Mouse (Mus musculus): Measurements from ENCODE around the gene Sgk1. TPM values are rescaled to one million over a fixed set of nuclear protein-coding genes. Genes with fewer than 3 reads are reported as not detected.

Sgk1 gene
- polyA plus RNA-seq, 1 experiment = 31.4 TPM

- WGBS = under 1% methylated on average over 60 of the region's 60 CpGs
These were observed 111.8 kb downstream of the Sgk1 start for GRCm38 (mm10) chr10:21993515-21994373.

GRCm38 (mm10) chr10:21994431-21994914 lies 112.5 kb downstream of the Sgk1 start:
- WGBS = under 1% methylated on average over 40 of the region's 40 CpGs
- peak; percentile 78 for DNase-seq (ENCODE audit: low read depth, low spot score)

More at GRCm38 (mm10) chr10:21993515-21994373, 111.8 kb downstream of the Sgk1 start:
- no peak for DNase-seq (ENCODE audit: low read depth, low spot score)

- peak; percentile 73 for DNase-seq (ENCODE audit: low read depth, low spot score)
- 2% methylated on average over 12 of the region's 12 CpGs for WGBS
These were observed 113.2 kb downstream of the Sgk1 start for GRCm38 (mm10) chr10:21995221-21995620.

GRCm38 (mm10) chr10:21995661-21996308 lies 113.8 kb downstream of the Sgk1 start:
- WGBS = 16% methylated on average over 11 of the region's 11 CpGs
- DNase-seq (ENCODE audit: low read depth, low spot score) = peak; percentile 75

- 63% methylated on average over 14 of the region's 14 CpGs for WGBS
- DNase-seq (ENCODE audit: low read depth, low spot score) = no peak
These were observed 114.9 kb downstream of the Sgk1 start for GRCm38 (mm10) chr10:21996660-21997447.

GRCm38 (mm10) chr10:21997550-21998204 lies 115.7 kb downstream of the Sgk1 start:
- 46% methylated on average over 12 of the region's 12 CpGs for WGBS
- no peak for DNase-seq (ENCODE audit: low read depth, low spot score)

GRCm38 (mm10) chr10:21998503-21999180 lies 116.7 kb downstream of the Sgk1 start:
- 42% methylated on average over 28 of the region's 28 CpGs for WGBS
- no peak for DNase-seq (ENCODE audit: low read depth, low spot score)

GRCm38 (mm10) chr10:22000491-22001306 lies 118.7 kb downstream of the Sgk1 start:
- 55% methylated on average over 10 of the region's 10 CpGs for WGBS
- DNase-seq (ENCODE audit: low read depth, low spot score) = no peak

- DNase-seq (ENCODE audit: low read depth, low spot score) = peak; percentile 70
- WGBS = 30% methylated on average over 5 of the region's 5 CpGs
These were observed 119.6 kb downstream of the Sgk1 start for GRCm38 (mm10) chr10:22001621-22002020.

GRCm38 (mm10) chr10:22004763-22005162 lies 122.8 kb downstream of the Sgk1 start:
- no peak for DNase-seq (ENCODE audit: low read depth, low spot score)
- 36% methylated on average over 5 of the region's 5 CpGs for WGBS

- peak; percentile 74 for DNase-seq (ENCODE audit: low read depth, low spot score)
These were observed 125.3 kb downstream of the Sgk1 start for GRCm38 (mm10) chr10:22007160-22007801.

GRCm38 (mm10) chr10:22007802-22008172 lies 125.8 kb downstream of the Sgk1 start:
- 24% methylated on average over 4 of the region's 4 CpGs for WGBS
- peak; percentile 55 for DNase-seq (ENCODE audit: low read depth, low spot score)

More at GRCm38 (mm10) chr10:22007160-22007801, 125.3 kb downstream of the Sgk1 start:
- 43% methylated on average over 10 of the region's 10 CpGs for WGBS

- 34% methylated on average over 19 of the region's 19 CpGs for WGBS
- DNase-seq (ENCODE audit: low read depth, low spot score) = no peak
These were observed 128.3 kb downstream of the Sgk1 start for GRCm38 (mm10) chr10:22010088-22010818.

GRCm38 (mm10) chr10:22017469-22018159 lies 135.6 kb downstream of the Sgk1 start:
- 62% methylated on average over 16 of the region's 16 CpGs for WGBS
- no peak for DNase-seq (ENCODE audit: low read depth, low spot score)

- DNase-seq (ENCODE audit: low read depth, low spot score) = no peak
- 88% methylated on average over 4 of the region's 4 CpGs for WGBS
These were observed 136.6 kb downstream of the Sgk1 start for GRCm38 (mm10) chr10:22018618-22019017.

GRCm38 (mm10) chr10:22034303-22034702 lies 152.3 kb downstream of the Sgk1 start:
- 8% methylated on average over 9 of the region's 9 CpGs for WGBS
- no peak for DNase-seq (ENCODE audit: low read depth, low spot score)
